Comparison of ENCODE assay signal across 11 mouse cellular contexts in genomic region chrX:168660236-168660635, GRCm38 (mm10). TPM values are rescaled to one million over a fixed set of nuclear protein-coding genes. Genes with fewer than 3 reads are reported as not detected.
A peak's percentile ranks its signal among the peaks of the same experiment; 100 is the strongest.
DNase-seq lines count a peak whose midpoint lies in the region; ATAC-seq and TF ChIP-seq lines count a peak whose summit lies in the region.
"Had no signal": no experiment of that assay in that cellular context is flagged by ENCODE, and none has a peak within 500 bp of the region (broad histone marks: within the 10 kb centered on the region; RNA-seq: fewer than 3 reads in every experiment).

No protein-coding gene starts in this region.

- DNase-seq in hindbrain, postnatal 0 days (ENCODE audit: low spot score): no peak
- peak; percentile 41 for DNase-seq in 416B (ENCODE audit: low read depth)
- peak; percentile 64 for DNase-seq in MEL (ENCODE audit: low read depth, low spot score)
- DNase-seq in induced T-regulatory cell, adult 2 months (ENCODE audit: low read depth): peak; percentile 36
- DNase-seq in heart, adult 8-10 months (ENCODE audit: low spot score): no peak
- DNase-seq in urinary bladder, adult 18-20 months (ENCODE audit: low spot score in 2 of 2): no peak
- DNase-seq in thymus, postnatal 36 days: no peak
- DNase-seq: kidney, adult 18-20 months had no signal

- H3K4me2 ChIP-seq in hindbrain, postnatal 0 days (ENCODE audit: low read depth, low read length): no peak overlapping the region
- H3K4me2 ChIP-seq in hindbrain, embryonic 13.5 days: no peak overlapping the region
- H3K4me2 ChIP-seq: heart, embryonic 11.5 days had no signal

- no peak for TF ChIP-seq POLR2A in MEL (IDR thresholded peaks at IDR 0.05; ENCODE audit: control insufficient read depth in 1 of 2, insufficient read depth in 1 of 2, low read depth in 1 of 2, low read length in 2 of 2, poor library complexity in 1 of 2)

- no peak overlapping the region for H3K4me3 ChIP-seq in hindbrain, postnatal 0 days (ENCODE audit: low read length)
- H3K4me3 ChIP-seq in hindbrain, embryonic 13.5 days: no peak overlapping the region
- H3K4me3 ChIP-seq in MEL (ENCODE audit: control insufficient read depth in 1 of 2, insufficient read depth in 1 of 2, low read depth in 2 of 2, low read length in 2 of 2): no peak overlapping the region
- H3K4me3 ChIP-seq: layer of hippocampus, adult 2 months had no signal

- 69% methylated on average over 4 of the region's 4 CpGs for WGBS in hindbrain, postnatal 0 days
- 80% methylated on average over 4 of the region's 4 CpGs for WGBS in hindbrain, embryonic 13.5 days

- no peaks in the 10 kb centered on the region for H3K27me3 ChIP-seq in hindbrain, postnatal 0 days (ENCODE audit: insufficient read depth, low read length)
- peaks cover 7% of the 10 kb centered on the region; the same call in 1 of the 2 replicates for H3K27me3 ChIP-seq in hindbrain, embryonic 13.5 days
- no peaks in the 10 kb centered on the region for H3K27me3 ChIP-seq in MEL (ENCODE audit: control insufficient read depth in 1 of 2, insufficient read depth in 2 of 2, low read length in 2 of 2)

- no peaks in the 10 kb centered on the region for H3K4me1 ChIP-seq in hindbrain, postnatal 0 days (ENCODE audit: insufficient read depth, low read length)
- no peaks in the 10 kb centered on the region for H3K4me1 ChIP-seq in hindbrain, embryonic 13.5 days (replicated peaks)
- H3K4me1 ChIP-seq in MEL (ENCODE audit: control insufficient read depth in 1 of 2, insufficient read depth in 2 of 2, low read length in 2 of 2): no peaks in the 10 kb centered on the region

- peaks cover 3% of the 10 kb centered on the region; the same call in 1 of the 2 replicates for H3K79me2 ChIP-seq in MEL (ENCODE audit: control insufficient read depth, insufficient read depth, low read length, poor library complexity)

- TF ChIP-seq RAD21 in MEL (IDR thresholded peaks at IDR 0.05; ENCODE audit: low read depth, low read length): no peak

- H3K9ac ChIP-seq in hindbrain, postnatal 0 days (replicated peaks; ENCODE audit: low read length): no peak overlapping the region
- H3K9ac ChIP-seq in hindbrain, embryonic 13.5 days: no peak overlapping the region
- H3K9ac ChIP-seq in MEL (ENCODE audit: control insufficient read depth, low read depth, low read length, poor library complexity, severe bottlenecking): no peak overlapping the region

- TF ChIP-seq EP300 in MEL (IDR thresholded peaks at IDR 0.05; ENCODE audit: low read depth in 1 of 2, low read length in 2 of 2): no peak

- no peak overlapping the region for H3K27ac ChIP-seq in hindbrain, postnatal 0 days
- H3K27ac ChIP-seq in hindbrain, embryonic 13.5 days: no peak overlapping the region
- H3K27ac ChIP-seq in MEL (ENCODE audit: control insufficient read depth, low read depth, low read length): no peak overlapping the region
- H3K27ac ChIP-seq: layer of hippocampus, adult 2 months had no signal

- TF ChIP-seq CTCF in hindbrain, postnatal 0 days (IDR thresholded peaks at IDR 0.05; ENCODE audit: low read depth): peak; percentile 19; the same call in 1 of the 2 replicates
- peak in 1 of 3 experiments; percentile 23; a peak in 2 of 6 replicates for TF ChIP-seq CTCF in MEL (IDR thresholded peaks at IDR 0.05 in 2 of 3, conservative IDR thresholded peaks at IDR 0.05 in 1 of 3; ENCODE audit: control insufficient read depth in 1 of 3, insufficient read depth in 1 of 3, low read depth in 2 of 3, low read length in 3 of 3, poor library complexity in 1 of 3, severe bottlenecking in 1 of 3)

- H3K9me3 ChIP-seq in hindbrain, postnatal 0 days (ENCODE audit: low read length): no peaks in the 10 kb centered on the region
- no peaks in the 10 kb centered on the region for H3K9me3 ChIP-seq in hindbrain, embryonic 13.5 days
- H3K9me3 ChIP-seq in MEL (replicated peaks; ENCODE audit: insufficient read depth, low read length): no peaks in the 10 kb centered on the region

- H3K36me3 ChIP-seq in hindbrain, postnatal 0 days (ENCODE audit: insufficient read depth, low read length): no peaks in the 10 kb centered on the region
- peaks cover 10% of the 10 kb centered on the region; the same call in 1 of the 2 replicates for H3K36me3 ChIP-seq in hindbrain, embryonic 13.5 days
- H3K36me3 ChIP-seq in MEL (ENCODE audit: control insufficient read depth in 1 of 2, insufficient read depth in 2 of 2, low read length in 2 of 2): peaks cover 0 to 15% of the 10 kb centered on the region in 2 experiments; a peak in 2 of 4 replicates

- ATAC-seq in hindbrain, postnatal 0 days: no peak
- ATAC-seq in hindbrain, embryonic 13.5 days (ENCODE audit: low FRiP score): no peak

TF ChIP-seq in MEL, 35 proteins besides CTCF, POLR2A, EP300 and RAD21:
- TF ChIP-seq ZC3H11A (IDR thresholded peaks at IDR 0.05; ENCODE audit: low read depth, low read length) (no peak), CHD1 (IDR thresholded peaks at IDR 0.05; ENCODE audit: low read depth, low read length) (no peak), ELF1 (IDR thresholded peaks at IDR 0.05; ENCODE audit: low read depth, low read length) (no peak), MYB (IDR thresholded peaks at IDR 0.05; ENCODE audit: low read depth, low read length) (no peak), ETS1 (IDR thresholded peaks at IDR 0.05; ENCODE audit: low read depth, low read length) (no peak), ZNF384 (IDR thresholded peaks at IDR 0.05; ENCODE audit: low read depth, low read length) (no peak), UBTF (IDR thresholded peaks at IDR 0.05; ENCODE audit: borderline replicate concordance, insufficient read depth, low read depth, low read length) (no peak), MYC (IDR thresholded peaks at IDR 0.05; ENCODE audit: low read depth, low read length) (no peak), RCOR1 (IDR thresholded peaks at IDR 0.05; ENCODE audit: low read depth, low read length) (no peak), MAZ (IDR thresholded peaks at IDR 0.05; ENCODE audit: low read depth, low read length) (no peak), TBP (IDR thresholded peaks at IDR 0.05; ENCODE audit: low read depth, low read length) (no peak)
TF ChIP-seq in MEL: peak in this region for 0.

RNA-seq across cellular contexts. Expression of gene Msl3, which starts 13.5 kb away (rescaled TPM):
- 13.6 and 22.7 TPM in 2 replicates for total RNA-seq in hindbrain, postnatal 0 days (2014; rRNA removed)
- polyA plus RNA-seq in hindbrain, postnatal 0 days (2015; fragmentation: Nextera tagmentation; extraction: Ambion mirVana): 15.0 and 15.4 TPM in 2 replicates
- polyA plus RNA-seq in hindbrain, embryonic 13.5 days (2015; fragmentation: Nextera tagmentation; extraction: Ambion mirVana): 17.1 and 19.0 TPM in 2 replicates
- 76.7 and 77.4 TPM in 2 replicates for total RNA-seq in MEL (2012; rRNA removed)
- 100 to 1,000 TPM in 1 of 2 experiments, 10 to 100 TPM in 1; 79.9 to 229 TPM for polyA plus RNA-seq in MEL (2012; ENCODE audit: insufficient read depth in 1 of 2, insufficient read length in 2 of 2, low read depth in 1 of 2, low replicate concordance in 2 of 2, missing spikeins in 1 of 2)
- 10 to 100 TPM; 44.7 to 55.4 (median 53.4) TPM for total RNA-seq in heart, adult 8-10 months (2022)

Comparison
In these comparisons a context has a peak if more than half of its experiments do, and no peak if none do; other contexts are left out.
1. DNase-seq: peak in 416B (single experiment), MEL (single experiment) and induced T-regulatory cell, adult 2 months (single experiment); none in hindbrain, postnatal 0 days (single experiment), heart, adult 8-10 months (single experiment), urinary bladder, adult 18-20 months (0 of 2) and thymus, postnatal 36 days (0 of 2).